Mouse (Mus musculus): ENCODE data around the gene Zfand3. TPM values are rescaled to one million over a fixed set of nuclear protein-coding genes. Genes with fewer than 3 reads are reported as not detected.

Zfand3 gene
- polyA plus RNA-seq, 1 experiment from 2014 or later, result 50.6 TPM

- no peaks in the 10 kb centered on the region for H3K4me1 ChIP-seq (ENCODE audit: control insufficient read depth, insufficient read depth, low read length)
- no peaks in the 10 kb centered on the region; the same call in 1 of the 2 replicates for H3K36me3 ChIP-seq (replicated peaks; ENCODE audit: control insufficient read depth, insufficient read depth, low read depth, low read length)
- no peak overlapping the region for H3K4me3 ChIP-seq (ENCODE audit: low read depth, low read length)
- no peaks in the 10 kb centered on the region for H3K27me3 ChIP-seq (ENCODE audit: control insufficient read depth, insufficient read depth, low read length)
- H3K27ac ChIP-seq (replicated peaks; ENCODE audit: low read depth, low read length), result no peak overlapping the region
- no peaks in the 10 kb centered on the region for H3K9me3 ChIP-seq (replicated peaks; ENCODE audit: control insufficient read depth, low read length)
- H3K4me2 ChIP-seq (ENCODE audit: low read depth, low read length), result no peak overlapping the region
- WGBS, result 83% methylated on average over 4 of the region's 4 CpGs
- no peak overlapping the region for H3K9ac ChIP-seq (replicated peaks; ENCODE audit: low read length)
- DNase-seq (ENCODE audit: low spot score) (no peak), ATAC-seq (replicated peaks; ENCODE audit: insufficient number of reproducible peaks, low FRiP score, low TSS enrichment, low read depth) (no peak)
These were observed 93.1 kb downstream of the Zfand3 start for GRCm38 (mm10) chr17:30097677-30098076.

DNA sequence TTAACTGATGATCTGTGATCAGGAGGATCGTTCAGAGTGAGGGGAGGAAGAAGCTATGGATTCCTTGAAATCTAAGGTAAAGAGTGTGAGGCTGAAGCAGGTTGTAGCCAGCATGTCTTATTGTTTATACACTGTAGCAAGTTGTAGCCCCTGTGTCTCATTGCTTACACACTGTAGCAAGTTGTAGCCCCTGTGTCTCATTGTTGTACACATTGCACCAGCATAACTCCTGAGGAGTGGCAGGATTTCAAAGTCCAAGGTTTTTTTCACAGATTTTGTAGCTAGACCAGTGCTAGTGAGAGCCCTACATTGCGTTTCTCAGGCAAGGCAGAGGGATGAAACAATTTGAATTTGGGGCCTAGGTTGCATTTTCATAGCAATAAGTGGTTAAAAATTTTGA lies 95.1 kb downstream of the Zfand3 start:
- no peak overlapping the region for H3K4me2 ChIP-seq (ENCODE audit: low read depth, low read length)
- 83% methylated on average over 2 of the region's 2 CpGs for WGBS
- no peak for DNase-seq (ENCODE audit: low spot score)
- no peak overlapping the region for H3K27ac ChIP-seq (replicated peaks; ENCODE audit: low read depth, low read length)
- no peaks in the 10 kb centered on the region for H3K27me3 ChIP-seq (ENCODE audit: control insufficient read depth, insufficient read depth, low read length)
- H3K36me3 ChIP-seq (replicated peaks; ENCODE audit: control insufficient read depth, insufficient read depth, low read depth, low read length), result no peaks in the 10 kb centered on the region; the same call in 1 of the 2 replicates
- H3K4me1 ChIP-seq (ENCODE audit: control insufficient read depth, insufficient read depth, low read length), result no peaks in the 10 kb centered on the region
- no peak for ATAC-seq (replicated peaks; ENCODE audit: insufficient number of reproducible peaks, low FRiP score, low TSS enrichment, low read depth)
- no peak overlapping the region for H3K4me3 ChIP-seq (ENCODE audit: low read depth, low read length)
- no peak overlapping the region for H3K9ac ChIP-seq (replicated peaks; ENCODE audit: low read length)
- H3K9me3 ChIP-seq (replicated peaks; ENCODE audit: control insufficient read depth, low read length), result no peaks in the 10 kb centered on the region

- 0 out of 2 replicates have a peak overlapping the region, but pooled peaks have one; percentile 9 for H3K27ac ChIP-seq (replicated peaks; ENCODE audit: low read depth, low read length)
These were observed 97.3 kb downstream of the Zfand3 start for GRCm38 (mm10) chr17:30101801-30102200.

DNA sequence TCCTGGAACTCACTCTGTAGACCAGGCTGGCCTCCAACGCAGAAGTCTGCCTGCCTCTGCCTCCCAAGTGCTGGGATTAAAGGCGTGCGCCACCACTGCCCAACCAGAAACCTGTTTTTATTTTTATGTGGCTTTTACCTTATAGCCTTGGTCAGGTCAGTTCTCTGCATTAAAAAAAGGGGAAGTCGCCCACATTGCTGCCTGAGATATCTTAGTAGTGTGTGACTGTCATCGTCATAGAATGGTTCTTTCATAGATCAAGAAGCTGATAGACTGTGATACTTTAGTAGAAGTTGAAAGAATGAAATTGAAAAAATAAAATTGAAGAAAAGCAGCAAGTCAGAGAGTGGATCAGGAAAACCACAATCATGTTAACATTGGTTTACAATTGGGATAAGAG lies 98.5 kb downstream of the Zfand3 start:
- Histone ChIP-seq H3K4me2 (ENCODE audit: low read depth, low read length) (no peak overlapping the region), H3K36me3 (replicated peaks; ENCODE audit: control insufficient read depth, insufficient read depth, low read depth, low read length) (no peaks in the 10 kb centered on the region), H3K4me1 (ENCODE audit: control insufficient read depth, insufficient read depth, low read length) (no peaks in the 10 kb centered on the region), H3K27me3 (ENCODE audit: control insufficient read depth, insufficient read depth, low read length) (no peaks in the 10 kb centered on the region), H3K27ac (replicated peaks; ENCODE audit: low read depth, low read length) (no peak overlapping the region), H3K4me3 (ENCODE audit: low read depth, low read length) (no peak overlapping the region), H3K9ac (replicated peaks; ENCODE audit: low read length) (no peak overlapping the region), H3K9me3 (replicated peaks; ENCODE audit: control insufficient read depth, low read length) (no peaks in the 10 kb centered on the region)
- no peak for DNase-seq (ENCODE audit: low spot score)
- WGBS, result 95% methylated on average over 5 of the region's 5 CpGs
- ATAC-seq (replicated peaks; ENCODE audit: insufficient number of reproducible peaks, low FRiP score, low TSS enrichment, low read depth), result no peak

More at GRCm38 (mm10) chr17:30101801-30102200, 97.3 kb downstream of the Zfand3 start:
- Histone ChIP-seq H3K27me3 (ENCODE audit: control insufficient read depth, insufficient read depth, low read length) (no peaks in the 10 kb centered on the region), H3K9ac (replicated peaks; ENCODE audit: low read length) (no peak overlapping the region), H3K4me2 (ENCODE audit: low read depth, low read length) (no peak overlapping the region), H3K4me1 (ENCODE audit: control insufficient read depth, insufficient read depth, low read length) (no peaks in the 10 kb centered on the region), H3K9me3 (replicated peaks; ENCODE audit: control insufficient read depth, low read length) (no peaks in the 10 kb centered on the region), H3K4me3 (ENCODE audit: low read depth, low read length) (no peak overlapping the region), H3K36me3 (replicated peaks; ENCODE audit: control insufficient read depth, insufficient read depth, low read depth, low read length) (no peaks in the 10 kb centered on the region)
- DNase-seq (ENCODE audit: low spot score), result no peak
- ATAC-seq (replicated peaks; ENCODE audit: insufficient number of reproducible peaks, low FRiP score, low TSS enrichment, low read depth), result no peak

DNA sequence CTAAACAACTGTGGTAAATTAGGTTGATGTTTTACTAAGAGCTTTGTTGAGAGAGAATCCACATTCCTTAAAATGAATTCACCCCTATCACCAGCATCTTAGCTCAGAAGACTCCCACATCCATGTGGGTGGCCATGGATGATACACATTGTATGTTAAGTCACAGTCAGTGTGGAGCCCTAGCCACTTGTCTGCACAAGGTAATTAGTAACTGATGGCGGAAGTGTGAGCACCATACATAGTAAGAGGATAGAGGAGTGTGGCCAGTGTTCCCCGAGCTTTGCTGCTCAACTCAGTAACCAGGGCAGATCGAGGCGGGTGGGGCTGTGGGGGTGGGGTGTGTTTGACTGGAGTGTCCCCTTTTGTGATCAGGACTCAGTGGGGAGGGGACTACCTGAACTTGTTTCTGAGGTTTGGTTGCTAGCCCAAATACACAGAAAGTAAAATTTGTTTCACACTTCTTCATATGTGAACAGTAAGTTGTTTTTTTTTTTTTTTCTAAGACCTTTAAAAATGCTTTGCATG lies 99.2 kb downstream of the Zfand3 start:
- H3K27me3 ChIP-seq (ENCODE audit: control insufficient read depth, insufficient read depth, low read length), result no peaks in the 10 kb centered on the region
- H3K4me1 ChIP-seq (ENCODE audit: control insufficient read depth, insufficient read depth, low read length), result no peaks in the 10 kb centered on the region
- no peak for DNase-seq (ENCODE audit: low spot score)
- no peak overlapping the region for H3K4me3 ChIP-seq (ENCODE audit: low read depth, low read length)
- ATAC-seq (replicated peaks; ENCODE audit: insufficient number of reproducible peaks, low FRiP score, low TSS enrichment, low read depth), result no peak
- 71% methylated on average over 4 of the region's 4 CpGs for WGBS
- H3K27ac ChIP-seq (replicated peaks; ENCODE audit: low read depth, low read length), result no peak overlapping the region
- H3K36me3 ChIP-seq (replicated peaks; ENCODE audit: control insufficient read depth, insufficient read depth, low read depth, low read length), result no peaks in the 10 kb centered on the region
- H3K9ac ChIP-seq (replicated peaks; ENCODE audit: low read length), result no peak overlapping the region
- H3K4me2 ChIP-seq (ENCODE audit: low read depth, low read length), result no peak overlapping the region
- H3K9me3 ChIP-seq (replicated peaks; ENCODE audit: control insufficient read depth, low read length), result no peaks in the 10 kb centered on the region

- WGBS, result 91% methylated on average over 3 of the region's 3 CpGs
- Histone ChIP-seq H3K4me1 (ENCODE audit: control insufficient read depth, insufficient read depth, low read length) (no peaks in the 10 kb centered on the region), H3K9ac (replicated peaks; ENCODE audit: low read length) (no peak overlapping the region), H3K9me3 (replicated peaks; ENCODE audit: control insufficient read depth, low read length) (no peaks in the 10 kb centered on the region), H3K4me3 (ENCODE audit: low read depth, low read length) (no peak overlapping the region), H3K27ac (replicated peaks; ENCODE audit: low read depth, low read length) (no peak overlapping the region), H3K4me2 (ENCODE audit: low read depth, low read length) (no peak overlapping the region), H3K36me3 (replicated peaks; ENCODE audit: control insufficient read depth, insufficient read depth, low read depth, low read length) (no peaks in the 10 kb centered on the region), H3K27me3 (ENCODE audit: control insufficient read depth, insufficient read depth, low read length) (no peaks in the 10 kb centered on the region)
- ATAC-seq (replicated peaks; ENCODE audit: insufficient number of reproducible peaks, low FRiP score, low TSS enrichment, low read depth) (no peak), DNase-seq (ENCODE audit: low spot score) (peak; percentile 30)
These were observed 100.8 kb downstream of the Zfand3 start for GRCm38 (mm10) chr17:30105369-30105768.

DNA sequence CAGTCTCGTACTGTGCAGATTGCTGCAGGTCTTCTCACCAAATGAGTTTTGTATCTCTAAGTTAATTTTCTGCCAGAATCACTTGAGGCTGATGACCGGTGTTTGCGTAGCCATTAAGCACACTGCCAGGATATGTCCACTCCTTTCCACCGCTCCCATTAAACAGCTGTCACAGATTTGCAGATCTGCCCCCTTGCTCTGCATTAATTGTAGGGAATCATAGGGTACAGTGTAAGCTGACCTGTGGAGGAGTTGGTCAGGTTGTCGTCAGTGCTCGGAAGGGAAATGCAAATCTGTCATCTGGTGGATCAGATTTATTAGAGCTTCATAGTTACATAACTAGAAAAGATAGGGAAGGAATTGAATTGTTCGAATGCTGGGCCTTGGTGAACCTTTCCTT lies 106.1 kb downstream of the Zfand3 start:
- ATAC-seq (replicated peaks; ENCODE audit: insufficient number of reproducible peaks, low FRiP score, low TSS enrichment, low read depth) (no peak), DNase-seq (ENCODE audit: low spot score) (no peak)
- Histone ChIP-seq H3K4me1 (ENCODE audit: control insufficient read depth, insufficient read depth, low read length) (no peaks in the 10 kb centered on the region), H3K36me3 (replicated peaks; ENCODE audit: control insufficient read depth, insufficient read depth, low read depth, low read length) (no peaks in the 10 kb centered on the region), H3K27me3 (ENCODE audit: control insufficient read depth, insufficient read depth, low read length) (no peaks in the 10 kb centered on the region), H3K4me3 (ENCODE audit: low read depth, low read length) (no peak overlapping the region), H3K4me2 (ENCODE audit: low read depth, low read length) (no peak overlapping the region), H3K9ac (replicated peaks; ENCODE audit: low read length) (no peak overlapping the region), H3K9me3 (replicated peaks; ENCODE audit: control insufficient read depth, low read length) (no peaks in the 10 kb centered on the region), H3K27ac (replicated peaks; ENCODE audit: low read depth, low read length) (no peak overlapping the region)
- WGBS, result 67% methylated on average over 7 of the region's 7 CpGs

GRCm38 (mm10) chr17:30111556-30111955 lies 107.0 kb downstream of the Zfand3 start:
- Histone ChIP-seq H3K4me1 (ENCODE audit: control insufficient read depth, insufficient read depth, low read length) (no peaks in the 10 kb centered on the region), H3K4me3 (ENCODE audit: low read depth, low read length) (no peak overlapping the region), H3K4me2 (ENCODE audit: low read depth, low read length) (no peak overlapping the region), H3K9me3 (replicated peaks; ENCODE audit: control insufficient read depth, low read length) (no peaks in the 10 kb centered on the region), H3K9ac (replicated peaks; ENCODE audit: low read length) (no peak overlapping the region), H3K27me3 (ENCODE audit: control insufficient read depth, insufficient read depth, low read length) (no peaks in the 10 kb centered on the region), H3K36me3 (replicated peaks; ENCODE audit: control insufficient read depth, insufficient read depth, low read depth, low read length) (no peaks in the 10 kb centered on the region), H3K27ac (replicated peaks; ENCODE audit: low read depth, low read length) (no peak overlapping the region)
- DNase-seq (ENCODE audit: low spot score), result no peak
- no peak for ATAC-seq (replicated peaks; ENCODE audit: insufficient number of reproducible peaks, low FRiP score, low TSS enrichment, low read depth)
- whole genome bisulfite sequencing, result 80% methylated on average over 5 of the region's 5 CpGs
